Comparison of ENCODE assay signal across 21 mouse cellular contexts in the genomic region with DNA sequence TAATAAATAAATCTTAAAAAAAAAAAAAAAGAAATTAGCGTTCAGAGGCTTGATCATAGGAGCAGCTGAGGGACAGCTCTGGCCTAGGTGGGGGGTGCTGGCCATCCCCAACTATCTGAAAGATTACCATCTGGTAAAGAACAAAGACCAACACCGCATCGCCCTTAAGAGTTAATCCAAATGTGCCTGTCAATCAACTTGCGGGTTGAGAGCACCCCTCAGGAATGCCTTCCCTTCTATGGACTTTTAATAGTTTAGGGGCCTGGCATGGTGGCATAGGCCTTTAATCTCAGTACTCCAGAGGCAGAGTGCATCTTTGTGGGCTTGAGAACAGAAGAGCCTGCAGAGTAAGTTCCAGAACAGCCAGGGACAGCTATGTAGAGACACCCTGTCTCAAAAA.
"Had no signal": no experiment of that assay in that cellular context is flagged by ENCODE, and none has a peak within 500 bp of the region (broad histone marks: within the 10 kb centered on the region; RNA-seq: fewer than 3 reads in every experiment).

No protein-coding gene starts in this region.

- H3K4me2 ChIP-seq: lung, embryonic 15.5 days; midbrain, embryonic 11.5 days; midbrain, embryonic 13.5 days; midbrain, embryonic 15.5 days; neural tube, embryonic 13.5 days; neural tube, embryonic 15.5 days had no signal

- H3K9me3 ChIP-seq: lung, embryonic 15.5 days; megakaryocyte, embryonic 14.5 days; midbrain, embryonic 13.5 days; midbrain, embryonic 15.5 days; neural tube, embryonic 13.5 days; neural tube, embryonic 15.5 days had no signal

- ATAC-seq: liver, postnatal 0 days; lung, postnatal 0 days; midbrain, embryonic 13.5 days; midbrain, embryonic 15.5 days had no signal

- H3K4me3 ChIP-seq: lung, embryonic 15.5 days; megakaryocyte, embryonic 14.5 days; midbrain, embryonic 13.5 days; midbrain, embryonic 15.5 days; neural tube, embryonic 13.5 days; neural tube, embryonic 15.5 days had no signal

- DNase-seq: liver, postnatal 0 days; lung, adult 2 months; lung, postnatal 14 days; lung, postnatal 36 days; retina, postnatal 1 day; right cerebral cortex, adult 18-20 months; right cerebral cortex, postnatal 25 days; right cerebral cortex, postnatal 4 days; spleen, adult 18-20 months; thymus, adult 18-20 months; thymus, postnatal 14 days; thymus, postnatal 36 days had no signal

- H3K4me1 ChIP-seq: midbrain, embryonic 13.5 days; midbrain, embryonic 15.5 days; neural tube, embryonic 13.5 days had no signal

- H3K9ac ChIP-seq: liver, postnatal 0 days; lung, embryonic 15.5 days; midbrain, embryonic 13.5 days; midbrain, embryonic 15.5 days; neural tube, embryonic 13.5 days; neural tube, embryonic 15.5 days had no signal

- H3K27ac ChIP-seq: lung, embryonic 15.5 days; macrophage; midbrain, embryonic 13.5 days; midbrain, embryonic 15.5 days; neural tube, embryonic 13.5 days; neural tube, embryonic 15.5 days had no signal

- H3K36me3 ChIP-seq: lung, embryonic 15.5 days; midbrain, embryonic 13.5 days; midbrain, embryonic 15.5 days; neural tube, embryonic 15.5 days had no signal

- H3K27me3 ChIP-seq: lung, embryonic 15.5 days; megakaryocyte, embryonic 14.5 days; midbrain, embryonic 13.5 days; midbrain, embryonic 15.5 days; neural tube, embryonic 13.5 days; neural tube, embryonic 15.5 days had no signal
